Mouse (Mus musculus) forebrain, embryonic 12.5 days (tissue): ENCODE measurements around the gene Bicc1. TPM values are rescaled to one million over a fixed set of nuclear protein-coding genes. Genes with fewer than 3 reads are reported as not detected.

Experiments used
- ATAC-seq: fragments of 200-750 bp; cut with Nextera tagmentation; 2 replicates; pipeline ENCODE4 v1.8.0; 2017; ENCODE audit warnings: moderate TSS enrichment; ENCODE audit not compliant: low FRiP score
- H3K27ac ChIP-seq: fragments of 300-500 bp; sonication (generic); 2 replicates; pipeline ENCODE4 v1.5.1; 2016; ENCODE audit warnings: mild to moderate bottlenecking
- H3K27me3 ChIP-seq: fragments of 300-500 bp; sonication (generic); 2 replicates; pipeline ENCODE4 v1.6.1; 2016; ENCODE audit warnings: mild to moderate bottlenecking
- H3K36me3 ChIP-seq: fragments of 300-500 bp; sonication (generic); replicated peaks from 2 replicates; pipeline ENCODE4 v1.6.1; 2016; ENCODE audit warnings: mild to moderate bottlenecking
- H3K4me1 ChIP-seq: fragments of 300-500 bp; sonication (generic); 2 replicates; pipeline ENCODE4 v1.6.1; 2016
- H3K4me2 ChIP-seq: fragments of 300-500 bp; sonication (generic); 2 replicates; pipeline ENCODE4 v1.6.1; 2016; ENCODE audit warnings: mild to moderate bottlenecking, moderate library complexity
- H3K4me3 ChIP-seq: fragments of 300-500 bp; sonication (generic); replicated peaks from 2 replicates; pipeline ENCODE4 v1.5.1; 2016; ENCODE audit warnings: mild to moderate bottlenecking
- H3K9ac ChIP-seq: fragments of 300-500 bp; sonication (generic); 2 replicates; pipeline ENCODE4 v1.6.1; 2016; ENCODE audit warnings: mild to moderate bottlenecking
- H3K9me3 ChIP-seq: fragments of 300-500 bp; sonication (generic); 2 replicates; pipeline ENCODE4 v1.6.1; 2016
- WGBS: fragments of 180-500 bp; shearing (Covaris S2); methylation state at CpG from one replicate; pipeline ENCODE4 v1.1.7; 2016; 5-methylcytosine and 5-hydroxymethylcytosine counted together
- polyA plus RNA-seq: library from polyadenylated mRNA; unstranded; fragments of >200 nt; fragmentation: Nextera tagmentation; extraction: Ambion mirVana; gene quantifications from 2 replicates; pipeline ENCODE4 v1.2.1, GENCODE M21; 2016

Bicc1 gene
- polyA plus RNA-seq, 1 experiment from 2014 or later = 6.8 TPM

GRCm38 (mm10) chr10:71062151-71062550 is 97.3 kb downstream of the Bicc1 start:
- Histone ChIP-seq H3K27me3 (no peaks in the 10 kb centered on the region), H3K4me3 (no peak overlapping the region), H3K36me3 (no peaks in the 10 kb centered on the region), H3K4me2 (no peak overlapping the region), H3K9ac (no peak overlapping the region), H3K27ac (no peak overlapping the region), H3K9me3 (no peaks in the 10 kb centered on the region), H3K4me1 (no peaks in the 10 kb centered on the region)
- no peak for ATAC-seq
- WGBS = 85% methylated on average over 6 of the region's 6 CpGs

- 77% methylated on average over 2 of the region's 2 CpGs for WGBS
- H3K9me3 ChIP-seq = no peaks in the 10 kb centered on the region
- H3K4me1 ChIP-seq = no peaks in the 10 kb centered on the region
- H3K4me2 ChIP-seq = no peak overlapping the region
- no peak for ATAC-seq
- H3K27me3 ChIP-seq = no peaks in the 10 kb centered on the region
- no peaks in the 10 kb centered on the region for H3K36me3 ChIP-seq
- no peak overlapping the region for H3K27ac ChIP-seq
- no peak overlapping the region for H3K4me3 ChIP-seq
- no peak overlapping the region for H3K9ac ChIP-seq
These were observed 99.2 kb downstream of the Bicc1 start for GRCm38 (mm10) chr10:71060269-71060668.

- no peak overlapping the region for H3K9ac ChIP-seq
- no peaks in the 10 kb centered on the region for H3K27me3 ChIP-seq
- no peaks in the 10 kb centered on the region for H3K9me3 ChIP-seq
- H3K36me3 ChIP-seq = no peaks in the 10 kb centered on the region
- no peak overlapping the region for H3K27ac ChIP-seq
- H3K4me1 ChIP-seq = no peaks in the 10 kb centered on the region
- WGBS = 66% methylated on average over 14 of the region's 14 CpGs
- ATAC-seq = no peak
- H3K4me2 ChIP-seq = no peak overlapping the region
- no peak overlapping the region for H3K4me3 ChIP-seq
These were observed 100.8 kb downstream of the Bicc1 start for GRCm38 (mm10) chr10:71058616-71059247.

GRCm38 (mm10) chr10:71058070-71058469 is 101.4 kb downstream of the Bicc1 start:
- H3K27me3 ChIP-seq = no peaks in the 10 kb centered on the region
- no peaks in the 10 kb centered on the region for H3K9me3 ChIP-seq
- 93% methylated on average over 5 of the region's 5 CpGs for WGBS
- no peak overlapping the region for H3K27ac ChIP-seq
- H3K4me2 ChIP-seq = no peak overlapping the region
- no peaks in the 10 kb centered on the region for H3K36me3 ChIP-seq
- no peak overlapping the region for H3K9ac ChIP-seq
- no peak for ATAC-seq
- no peaks in the 10 kb centered on the region for H3K4me1 ChIP-seq
- H3K4me3 ChIP-seq = no peak overlapping the region

GRCm38 (mm10) chr10:71052748-71053147 is 106.8 kb downstream of the Bicc1 start:
- 72% methylated on average over 9 of the region's 9 CpGs for WGBS
- Histone ChIP-seq H3K9me3 (no peaks in the 10 kb centered on the region), H3K9ac (no peak overlapping the region), H3K27ac (no peak overlapping the region), H3K36me3 (no peaks in the 10 kb centered on the region), H3K4me1 (no peaks in the 10 kb centered on the region), H3K27me3 (no peaks in the 10 kb centered on the region), H3K4me3 (no peak overlapping the region), H3K4me2 (no peak overlapping the region)
- ATAC-seq = no peak

GRCm38 (mm10) chr10:71052208-71052607 is 107.3 kb downstream of the Bicc1 start:
- H3K4me3 ChIP-seq = no peak overlapping the region
- H3K9ac ChIP-seq = no peak overlapping the region
- H3K4me2 ChIP-seq = no peak overlapping the region
- H3K36me3 ChIP-seq = no peaks in the 10 kb centered on the region
- no peaks in the 10 kb centered on the region for H3K9me3 ChIP-seq
- 91% methylated on average over 7 of the region's 7 CpGs for WGBS
- no peaks in the 10 kb centered on the region for H3K4me1 ChIP-seq
- no peak overlapping the region for H3K27ac ChIP-seq
- ATAC-seq = no peak
- no peaks in the 10 kb centered on the region for H3K27me3 ChIP-seq

- no peak for ATAC-seq
- no peak overlapping the region for H3K9ac ChIP-seq
- WGBS = 90% methylated on average over 10 of the region's 10 CpGs
- H3K27ac ChIP-seq = no peak overlapping the region
- H3K4me2 ChIP-seq = no peak overlapping the region
- H3K27me3 ChIP-seq = no peaks in the 10 kb centered on the region
- no peak overlapping the region for H3K4me3 ChIP-seq
- no peaks in the 10 kb centered on the region for H3K4me1 ChIP-seq
- no peaks in the 10 kb centered on the region for H3K36me3 ChIP-seq
- no peaks in the 10 kb centered on the region for H3K9me3 ChIP-seq
These were observed 108.7 kb downstream of the Bicc1 start for GRCm38 (mm10) chr10:71050722-71051333.

GRCm38 (mm10) chr10:71049294-71049693 is 110.2 kb downstream of the Bicc1 start:
- no peaks in the 10 kb centered on the region for H3K4me1 ChIP-seq
- no peak overlapping the region for H3K4me3 ChIP-seq
- H3K4me2 ChIP-seq = no peak overlapping the region
- no peaks in the 10 kb centered on the region for H3K36me3 ChIP-seq
- no peaks in the 10 kb centered on the region for H3K9me3 ChIP-seq
- no peak overlapping the region for H3K27ac ChIP-seq
- no peaks in the 10 kb centered on the region for H3K27me3 ChIP-seq
- H3K9ac ChIP-seq = no peak overlapping the region
- no peak for ATAC-seq
- WGBS = 95% methylated on average over 17 of the region's 17 CpGs

- H3K9ac ChIP-seq = no peak overlapping the region
- no peak overlapping the region for H3K27ac ChIP-seq
- no peaks in the 10 kb centered on the region for H3K27me3 ChIP-seq
- H3K9me3 ChIP-seq = no peaks in the 10 kb centered on the region
- H3K4me1 ChIP-seq = no peaks in the 10 kb centered on the region
- H3K4me2 ChIP-seq = no peak overlapping the region
- no peak overlapping the region for H3K4me3 ChIP-seq
- 65% methylated on average over 1 of the region's 1 CpGs for WGBS
- no peaks in the 10 kb centered on the region for H3K36me3 ChIP-seq
- no peak for ATAC-seq
These were observed 115.1 kb downstream of the Bicc1 start for GRCm38 (mm10) chr10:71044410-71044809.

- no peak overlapping the region for H3K27ac ChIP-seq
- no peaks in the 10 kb centered on the region for H3K27me3 ChIP-seq
- no peak overlapping the region for H3K4me2 ChIP-seq
- no peaks in the 10 kb centered on the region for H3K9me3 ChIP-seq
- no peaks in the 10 kb centered on the region for H3K36me3 ChIP-seq
- no peak overlapping the region for H3K9ac ChIP-seq
- WGBS = 59% methylated on average over 4 of the region's 4 CpGs
- H3K4me1 ChIP-seq = no peaks in the 10 kb centered on the region
- H3K4me3 ChIP-seq = no peak overlapping the region
- ATAC-seq = no peak
These were observed 117.6 kb downstream of the Bicc1 start for GRCm38 (mm10) chr10:71041874-71042273.

- H3K4me2 ChIP-seq = no peak overlapping the region
- no peak overlapping the region for H3K4me3 ChIP-seq
- H3K9me3 ChIP-seq = no peaks in the 10 kb centered on the region
- H3K27me3 ChIP-seq = no peaks in the 10 kb centered on the region
- no peak overlapping the region for H3K27ac ChIP-seq
- ATAC-seq = no peak
- WGBS = 85% methylated on average over 7 of the region's 7 CpGs
- H3K9ac ChIP-seq = no peak overlapping the region
- H3K36me3 ChIP-seq = no peaks in the 10 kb centered on the region
- H3K4me1 ChIP-seq = no peaks in the 10 kb centered on the region
These were observed 123.0 kb downstream of the Bicc1 start for GRCm38 (mm10) chr10:71036484-71036883.

- H3K4me1 ChIP-seq = no peaks in the 10 kb centered on the region
- H3K9me3 ChIP-seq = no peaks in the 10 kb centered on the region
- no peaks in the 10 kb centered on the region for H3K36me3 ChIP-seq
- H3K27me3 ChIP-seq = no peaks in the 10 kb centered on the region
- no peak overlapping the region for H3K4me2 ChIP-seq
- H3K9ac ChIP-seq = no peak overlapping the region
- 86% methylated on average over 4 of the region's 4 CpGs for WGBS
- ATAC-seq = no peak
- no peak overlapping the region for H3K27ac ChIP-seq
- no peak overlapping the region for H3K4me3 ChIP-seq
These were observed 130.5 kb downstream of the Bicc1 start for GRCm38 (mm10) chr10:71028996-71029395.
